Mouse (Mus musculus): ENCODE data around the gene Lyzl4.

DNA sequence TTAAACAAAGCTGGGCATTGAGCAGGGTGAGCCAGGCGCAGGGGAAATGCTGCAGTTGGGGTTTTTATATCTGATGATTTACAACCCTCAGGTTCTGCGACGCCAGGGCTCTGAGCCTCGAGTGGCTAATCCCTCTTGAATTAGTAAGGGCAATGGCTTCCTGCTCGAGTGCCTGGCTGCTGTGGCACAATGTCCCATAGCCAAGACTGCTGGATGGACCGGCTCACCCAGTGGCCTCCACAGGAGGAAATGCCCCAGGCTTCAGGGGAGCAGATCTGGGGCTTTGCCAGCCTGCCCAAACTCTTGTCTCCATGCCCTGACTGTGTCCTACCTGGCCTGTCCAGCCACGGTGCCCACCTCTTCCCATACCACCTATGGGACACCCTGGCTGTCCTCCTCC is 22.5 kb downstream of the Lyzl4 start:
- TF ChIP-seq GATA1 (IDR thresholded peaks at IDR 0.05; ENCODE audit: borderline replicate concordance, low read length): no peak
- no peak for TF ChIP-seq FLI1 (IDR thresholded peaks at IDR 0.05; ENCODE audit: low read length)
